Mouse (Mus musculus): ENCODE measurements around the gene Epb41l5.

Epb41l5 gene

DNA sequence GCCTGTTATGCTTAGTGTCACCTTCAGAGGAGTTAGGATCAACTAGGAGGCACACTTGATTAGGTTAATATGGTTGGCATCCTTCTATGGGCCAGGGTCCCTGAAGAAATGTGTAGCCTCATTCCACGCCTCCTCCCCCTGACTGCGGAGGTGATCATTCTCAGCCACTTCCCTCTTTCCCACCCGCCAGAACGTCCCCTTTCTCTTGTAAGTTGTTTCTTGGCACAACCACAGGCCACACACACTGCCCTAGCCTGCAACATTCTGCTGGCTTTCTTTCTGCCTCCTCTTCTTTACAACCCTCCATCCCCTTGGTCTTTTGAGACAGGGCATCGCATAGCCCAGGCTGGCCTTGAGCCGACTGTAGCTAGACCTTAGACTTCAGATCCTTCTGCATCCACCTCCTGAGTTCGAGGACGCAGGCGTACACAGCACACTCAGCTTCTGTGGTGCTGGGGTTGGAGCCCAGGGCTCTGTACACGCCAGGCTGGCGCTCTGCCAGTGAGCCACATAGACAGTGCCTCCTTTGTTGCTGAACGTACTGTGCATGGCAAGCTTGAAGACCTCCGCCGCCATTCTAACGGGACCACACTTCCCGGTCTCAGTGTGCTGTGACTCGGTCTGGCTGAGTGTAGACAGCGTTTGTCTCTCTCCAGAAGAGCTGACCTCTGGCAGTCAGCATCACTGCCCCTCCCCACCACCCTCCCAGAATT lies 115.6 kb downstream of the Epb41l5 start:
- no peak for DNase-seq

DNA sequence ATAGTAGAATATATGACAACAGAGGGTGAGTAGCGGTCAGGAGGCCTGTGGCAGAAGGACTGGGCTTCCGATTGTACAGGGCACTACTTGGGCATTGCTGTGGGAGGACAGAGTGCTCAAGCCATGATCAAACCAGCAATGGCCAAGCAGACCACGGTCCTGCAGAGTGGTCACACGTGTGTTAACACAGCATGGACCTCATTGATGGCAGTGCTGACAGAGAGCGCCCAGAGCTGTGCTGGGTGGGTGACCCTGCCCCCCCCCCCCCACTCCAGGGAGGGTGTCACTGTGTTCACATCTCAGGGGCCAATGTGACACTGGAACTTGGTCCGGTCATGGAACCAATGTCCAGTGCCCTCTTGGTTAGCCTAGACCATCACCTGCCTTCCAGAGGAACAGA lies 116.6 kb downstream of the Epb41l5 start:
- DNase-seq: no peak

DNA sequence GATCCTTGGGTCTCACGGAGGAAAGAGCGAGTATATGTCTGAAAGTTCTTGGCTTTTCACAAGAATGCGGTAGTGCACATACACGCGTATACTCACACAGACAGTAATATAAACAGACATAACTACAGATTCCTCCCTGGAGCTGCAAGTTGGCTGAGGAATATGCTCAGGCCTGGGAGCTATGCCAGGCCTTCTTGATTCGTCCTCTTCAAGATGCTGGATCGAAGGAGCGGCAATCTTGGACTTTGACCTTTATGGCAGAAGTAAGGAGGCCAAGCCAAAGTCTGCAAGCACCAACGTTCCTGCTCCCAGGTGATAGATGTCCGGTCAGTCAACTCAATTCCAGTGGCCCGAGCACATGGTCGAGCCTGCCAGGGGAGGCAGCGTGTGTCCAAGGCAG lies 117.9 kb downstream of the Epb41l5 start:
- DNase-seq: peak; percentile 75

DNA sequence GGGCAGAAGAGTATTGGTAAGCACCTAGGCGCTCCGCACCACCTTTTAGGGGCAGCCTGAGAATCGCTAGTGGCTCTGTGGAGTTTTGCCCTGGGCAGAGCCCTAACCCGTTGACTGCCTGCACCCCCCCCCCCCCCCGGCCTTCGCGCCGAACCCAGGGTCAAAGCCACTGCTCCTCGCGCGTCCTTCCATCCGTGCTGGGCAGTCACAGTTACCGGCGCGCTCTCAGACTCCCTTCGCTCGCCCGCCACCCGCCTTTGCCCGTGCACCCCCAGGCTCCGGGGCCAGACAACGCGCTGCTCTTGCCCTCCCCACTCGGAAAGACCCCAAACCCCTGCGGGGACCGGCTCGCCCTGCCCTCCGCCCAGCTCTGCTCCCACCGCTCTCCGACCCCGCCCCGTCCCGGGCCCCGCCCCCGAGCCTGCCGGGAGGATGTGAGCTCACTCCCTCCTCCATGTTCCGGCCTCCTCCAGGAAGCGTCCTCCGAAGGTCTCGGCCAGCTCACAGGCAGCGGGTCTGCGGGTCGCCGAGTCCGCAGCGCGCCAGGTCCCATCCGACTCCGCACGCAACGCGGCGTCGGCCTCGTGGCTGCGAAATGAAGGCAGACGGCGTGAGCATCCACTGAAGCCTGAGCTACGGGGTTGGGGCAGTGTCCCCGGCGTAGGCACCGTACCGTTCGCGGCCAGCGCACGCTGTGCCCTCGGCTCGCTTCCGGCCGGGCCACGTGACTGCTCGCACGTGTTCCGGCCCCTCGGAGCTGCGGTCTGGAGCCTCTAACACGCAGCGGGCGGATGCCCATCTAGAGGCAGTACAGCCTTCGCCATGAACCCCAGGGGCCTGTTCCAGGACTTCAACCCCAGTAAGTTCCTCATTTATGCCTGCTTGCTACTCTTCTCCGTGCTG lies 122.9 kb downstream of the Epb41l5 start, which contains the start of gene Tmem185b:
Tmem185b (plus strand) TSS at position 472 of the 903 bp plus-strand sequence.
- DNase-seq: peak; percentile 91 to 93

DNA sequence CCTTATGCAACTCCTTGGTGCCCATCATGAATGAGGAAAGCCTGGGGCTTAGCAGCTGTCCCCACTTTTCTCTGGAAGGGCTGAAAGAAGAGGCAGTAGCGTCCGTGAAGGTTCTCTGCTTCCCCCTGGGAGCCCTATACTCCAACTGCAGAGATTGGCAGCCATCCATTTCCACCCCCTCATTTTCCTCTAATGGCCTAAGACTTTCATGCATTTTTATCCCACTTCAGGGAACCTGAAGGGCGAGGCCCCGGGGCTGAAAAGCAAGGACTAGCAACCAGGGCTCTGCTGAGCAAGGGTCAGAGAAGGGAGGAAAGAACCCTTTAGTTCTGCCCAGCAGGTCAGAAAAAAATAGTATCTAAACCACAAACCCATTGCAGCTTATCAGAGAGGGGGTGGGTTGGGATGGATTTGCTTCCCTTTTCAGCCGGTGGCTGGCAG lies 123.8 kb downstream of the Epb41l5 start:
- DNase-seq: peak in 1 of 2 experiments; percentile 37

DNA sequence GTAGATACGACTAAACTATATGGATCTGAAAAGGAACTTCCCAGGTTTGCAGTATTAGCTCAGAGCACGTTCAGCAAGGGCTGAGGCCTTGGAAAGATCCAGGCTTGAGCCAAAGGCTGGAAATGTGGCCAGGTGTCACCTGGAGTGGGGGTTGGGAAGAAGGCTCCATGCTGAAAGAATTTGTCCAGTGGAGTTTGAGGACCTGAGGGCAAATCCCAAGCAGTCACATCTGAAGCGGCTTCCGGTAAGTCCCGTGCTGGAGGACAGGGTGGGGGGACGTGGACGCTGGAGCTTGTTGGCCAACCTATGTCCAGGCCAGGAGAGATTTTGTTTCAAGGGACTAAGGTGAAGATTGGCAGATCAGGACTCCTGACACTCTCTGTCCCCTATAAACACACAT lies 125.0 kb downstream of the Epb41l5 start:
- peak; percentile 31 to 40 for DNase-seq

DNA sequence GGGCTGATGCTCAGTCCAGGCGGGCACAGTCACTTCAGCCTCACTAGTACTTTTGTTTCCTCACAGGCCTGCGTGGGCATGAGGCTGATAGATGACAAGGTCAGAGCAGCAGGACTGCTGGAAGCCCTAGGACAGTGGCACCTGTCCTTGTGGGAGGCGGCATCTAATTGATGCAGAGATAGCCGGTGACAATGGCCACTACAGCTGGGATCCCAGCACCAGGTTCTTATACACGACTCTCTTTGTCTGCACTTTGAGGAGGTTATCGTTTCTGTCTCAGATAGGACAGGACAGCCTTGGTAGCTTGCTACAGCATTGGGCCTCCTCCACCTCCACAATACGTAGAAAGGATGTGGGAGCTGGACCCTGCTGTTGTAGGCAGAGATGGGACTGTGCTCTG lies 125.4 kb downstream of the Epb41l5 start:
- DNase-seq: no peak

DNA sequence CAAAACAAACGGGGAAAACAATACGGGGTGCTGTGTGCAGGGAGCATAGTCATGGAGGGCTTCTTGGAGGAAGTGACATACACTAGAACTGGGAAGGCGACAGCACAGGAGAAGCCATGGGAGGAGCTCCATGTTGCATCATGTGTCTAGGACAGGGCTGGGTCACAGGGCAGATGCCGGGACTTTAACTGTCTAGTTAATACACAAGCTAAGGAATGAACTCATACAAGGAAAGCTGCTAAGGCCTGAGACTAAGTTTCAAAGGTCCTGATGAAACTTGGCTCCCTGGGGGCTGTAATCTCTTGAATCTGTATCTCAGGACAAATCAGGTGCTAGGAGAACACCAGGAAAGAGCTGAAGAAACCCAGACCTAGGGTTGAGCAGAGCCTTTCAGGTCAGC lies 126.1 kb downstream of the Epb41l5 start:
- peak; percentile 79 to 88 for DNase-seq

DNA sequence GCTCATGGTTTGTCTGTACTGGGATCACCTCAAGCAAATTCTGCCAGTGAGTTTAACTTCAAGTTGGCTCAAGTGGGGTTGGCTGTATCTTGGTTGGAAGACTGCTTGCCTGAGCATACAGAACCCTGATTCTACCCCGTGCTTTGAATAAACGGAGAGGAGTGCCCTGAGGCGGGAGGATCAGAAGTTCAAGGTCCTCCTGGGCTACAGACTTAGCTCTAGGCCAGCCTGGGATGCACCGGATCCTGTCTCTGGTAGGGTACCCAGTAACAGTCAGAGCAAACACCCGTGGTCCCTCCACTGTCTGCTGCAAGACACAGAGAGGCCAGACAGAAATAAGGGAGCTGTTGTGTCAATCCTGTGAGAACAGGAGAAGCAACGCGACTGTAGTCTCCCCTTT lies 127.1 kb downstream of the Epb41l5 start:
- DNase-seq: peak in 1 of 2 experiments; percentile 41

DNA sequence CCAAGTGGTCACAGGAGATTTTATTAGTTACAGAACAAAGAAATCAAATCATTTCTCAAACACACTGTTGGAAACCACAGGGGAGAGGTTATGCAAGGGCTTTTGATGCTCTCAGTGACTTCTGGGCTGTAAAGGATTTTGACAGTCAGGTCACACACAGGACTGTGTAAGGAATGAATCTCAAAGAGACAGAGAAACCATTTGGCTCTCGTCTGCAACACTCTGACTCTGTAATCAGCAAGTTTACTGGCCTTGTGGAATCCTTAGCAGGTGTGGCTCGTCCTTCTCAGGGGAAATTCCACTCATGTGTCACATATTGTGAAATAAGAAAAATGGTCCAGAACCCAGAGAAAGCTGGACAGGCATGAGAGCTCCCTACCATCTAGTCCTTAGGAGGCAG lies 127.8 kb downstream of the Epb41l5 start:
- DNase-seq: no peak

DNA sequence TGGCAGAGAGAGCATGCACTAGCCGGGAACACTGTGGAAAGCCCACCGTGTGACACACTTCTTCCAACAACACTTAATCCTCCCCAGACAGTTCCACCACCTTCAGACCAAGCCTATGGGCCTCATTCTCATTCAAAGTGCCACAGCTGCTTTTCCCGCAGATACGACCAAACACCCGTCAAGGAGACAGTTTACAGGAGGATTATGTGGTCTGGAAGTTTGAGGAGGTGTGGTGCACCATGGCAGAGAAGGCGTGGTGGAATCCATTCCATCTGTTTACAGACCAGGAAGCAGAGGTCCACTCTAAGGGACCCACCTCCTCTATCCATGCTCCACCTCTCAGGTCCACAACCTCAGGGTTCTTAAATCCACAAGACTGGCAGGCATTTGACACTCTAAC lies 129.5 kb downstream of the Epb41l5 start:
- DNase-seq: no peak

DNA sequence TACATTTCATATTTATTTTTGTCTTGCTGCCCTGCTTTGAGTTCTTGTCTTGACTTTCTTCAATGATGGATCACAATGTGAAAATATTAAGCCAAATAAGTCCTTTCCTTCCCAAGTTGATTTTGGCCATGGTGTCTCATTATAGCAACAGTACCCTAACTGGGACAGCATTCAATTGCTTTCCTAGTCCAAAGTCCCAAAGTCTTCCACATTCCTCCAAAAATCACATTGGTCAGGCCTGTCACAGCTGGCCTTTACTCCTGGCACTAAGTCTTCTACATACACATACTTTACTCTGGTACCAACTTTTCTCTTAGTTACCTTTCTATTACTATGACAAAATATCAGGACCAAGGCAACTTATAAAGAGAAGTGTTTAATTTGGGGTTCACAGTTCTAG lies 130.0 kb downstream of the Epb41l5 start:
- DNase-seq: no peak

DNA sequence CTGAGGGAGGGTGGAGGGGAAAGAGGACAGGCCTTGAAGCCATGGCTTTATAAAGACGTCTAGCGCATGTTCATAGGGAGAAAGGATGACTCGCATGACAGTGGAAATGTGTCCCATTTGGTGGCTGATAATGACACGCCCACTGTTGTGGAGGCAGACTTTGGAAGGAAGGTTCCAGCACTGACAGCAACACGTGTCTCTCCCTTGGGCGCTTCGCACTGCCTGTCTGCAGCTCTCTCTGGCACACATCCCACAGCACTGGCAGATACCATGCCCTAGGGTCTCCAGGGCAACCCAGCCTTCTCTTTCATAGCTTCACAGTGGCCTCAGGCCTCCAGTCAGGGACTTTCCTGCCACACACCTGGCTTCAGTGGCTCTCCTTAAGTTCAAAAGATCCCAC lies 130.7 kb downstream of the Epb41l5 start:
- no peak for DNase-seq

DNA sequence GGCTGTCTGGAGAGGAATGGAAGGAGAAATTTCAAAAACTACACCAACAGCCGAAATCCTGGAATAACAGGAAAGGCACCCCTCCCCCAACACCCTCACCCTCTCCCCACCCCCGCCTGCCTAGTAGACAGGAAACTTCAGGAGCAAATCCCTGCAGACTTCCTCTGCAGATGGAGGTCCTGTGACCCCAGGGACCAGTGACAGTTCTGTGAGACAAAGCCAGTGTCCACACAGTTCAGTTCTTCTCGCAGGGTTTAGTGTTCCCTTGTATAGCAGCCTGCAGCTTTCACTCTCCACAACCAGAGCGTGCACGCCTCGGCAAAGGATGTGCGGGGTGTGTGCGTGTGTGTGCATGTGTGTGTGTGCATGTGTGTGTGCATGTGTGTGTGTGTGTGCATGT lies 137.9 kb downstream of the Epb41l5 start:
- no peak for DNase-seq

DNA sequence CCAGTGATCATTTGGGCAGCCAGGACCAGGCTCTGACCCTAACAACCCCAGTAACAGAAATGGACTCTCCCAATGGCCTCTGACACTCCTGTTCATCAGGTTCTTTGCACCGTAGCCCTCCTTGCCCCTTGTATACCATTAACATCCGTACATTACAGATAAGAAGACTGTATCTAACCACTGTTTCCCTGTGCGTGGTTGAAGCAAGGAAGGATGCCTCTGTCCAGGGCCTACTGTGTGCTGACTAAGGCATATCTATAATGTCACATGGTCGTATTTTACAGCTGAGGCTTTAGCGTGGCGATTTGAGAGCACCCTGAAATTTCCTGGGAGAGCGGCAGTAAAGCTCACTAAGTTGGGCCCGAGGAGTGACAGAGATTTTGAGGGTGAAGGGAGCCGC lies 138.4 kb downstream of the Epb41l5 start:
- no peak for DNase-seq

DNA sequence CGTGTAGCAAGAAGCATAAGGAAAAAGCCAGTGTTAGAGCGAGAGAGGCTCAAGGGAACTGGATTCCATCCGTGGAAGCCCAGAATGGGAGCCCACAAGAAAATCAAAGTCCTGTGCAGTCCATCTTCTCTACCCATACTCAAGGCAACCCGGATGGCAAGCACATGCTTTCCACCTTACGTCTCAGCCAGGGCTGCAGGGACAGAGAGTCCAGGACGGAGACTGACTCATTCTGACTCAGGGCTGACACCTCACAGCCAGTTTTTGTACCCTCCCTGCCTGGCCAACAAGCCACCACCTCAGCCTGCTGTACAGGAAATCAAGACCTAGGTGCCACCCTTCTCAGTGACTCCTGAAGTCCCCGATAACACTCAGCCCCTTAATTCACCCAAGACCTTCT lies 139.3 kb downstream of the Epb41l5 start:
- no peak for DNase-seq

DNA sequence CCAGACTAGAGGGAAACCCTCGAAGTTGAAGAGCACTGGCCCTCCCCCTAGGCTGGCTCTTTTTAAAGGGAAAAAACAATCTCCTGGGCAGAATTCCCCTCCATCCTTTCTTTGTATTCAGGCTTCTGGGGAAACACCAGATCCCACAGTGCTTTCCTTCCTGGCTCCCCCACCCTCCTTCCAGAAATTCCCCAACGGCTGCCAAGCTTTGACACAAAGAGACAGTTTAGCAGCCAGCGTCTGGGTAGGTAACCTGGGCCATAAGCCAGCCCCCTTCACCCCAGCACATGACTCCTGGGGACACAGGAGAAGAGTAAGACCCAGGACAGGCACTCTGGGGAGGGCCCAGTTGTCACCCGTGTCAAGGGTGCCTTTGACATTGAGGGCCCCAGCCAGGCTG lies 140.3 kb downstream of the Epb41l5 start:
- DNase-seq: peak; percentile 57 to 67

DNA sequence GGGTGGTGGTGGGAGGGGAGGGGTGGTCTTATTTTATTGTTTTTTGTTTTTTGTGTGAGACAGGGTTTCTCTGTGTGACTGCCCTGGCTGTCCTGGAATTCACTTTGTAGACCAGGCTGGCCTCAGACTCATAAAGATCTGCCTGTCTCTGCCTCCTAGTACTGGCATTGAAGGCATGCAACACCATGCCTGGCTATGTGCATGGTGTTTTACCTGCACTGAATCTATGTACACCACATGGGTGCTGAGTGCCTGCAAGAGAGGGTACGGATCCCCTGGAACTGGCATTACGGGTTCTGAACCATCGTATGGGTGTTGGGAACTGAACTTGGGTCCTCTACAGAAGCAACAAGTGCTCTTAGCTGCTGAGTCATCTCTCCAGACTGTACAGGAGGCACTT lies 142.8 kb downstream of the Epb41l5 start:
- no peak for DNase-seq

DNA sequence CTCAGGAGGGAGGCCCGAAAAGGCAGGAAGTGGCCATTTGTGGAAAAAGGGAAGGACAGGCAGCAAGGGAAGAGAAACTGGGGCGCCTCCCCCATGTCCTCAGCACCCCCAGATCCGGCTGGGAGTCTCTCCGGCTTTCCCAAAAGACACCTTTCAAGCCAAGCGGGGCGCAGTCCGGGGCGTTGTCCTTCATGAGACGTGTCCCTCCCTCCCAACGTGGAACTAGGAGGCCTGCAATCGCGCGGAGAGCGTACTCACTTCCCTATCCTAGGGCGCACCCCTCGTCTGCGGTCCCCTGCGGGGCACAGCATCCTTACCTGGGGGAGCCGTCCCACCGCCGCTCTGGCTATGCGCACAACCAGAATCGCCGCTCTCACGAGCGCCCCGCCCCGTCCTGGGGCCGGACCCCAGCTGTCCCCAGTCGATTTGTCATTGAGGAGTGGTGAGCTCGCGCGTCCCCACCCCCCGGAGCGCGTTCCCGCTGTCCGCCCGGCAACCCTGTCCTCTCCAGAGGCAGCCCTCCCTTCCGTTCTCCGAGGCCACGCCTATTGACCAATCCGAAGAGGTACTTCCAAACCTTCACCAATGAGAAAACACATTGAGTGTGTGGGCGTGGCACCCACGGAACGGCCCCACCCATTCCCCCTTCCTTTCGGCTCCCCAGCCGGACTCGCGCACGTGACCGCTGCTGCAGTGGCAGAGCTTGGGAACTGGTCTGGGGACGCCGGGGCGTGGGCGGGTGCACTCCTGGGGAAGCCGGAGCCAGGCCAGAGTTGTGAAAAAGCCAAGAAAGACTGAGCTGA lies 144.3 kb downstream of the Epb41l5 start, which contains the start of gene Ralb:
Ralb (minus strand) TSS at position 535 of the 803 bp plus-strand sequence.
- DNase-seq: peak; percentile 99

DNA sequence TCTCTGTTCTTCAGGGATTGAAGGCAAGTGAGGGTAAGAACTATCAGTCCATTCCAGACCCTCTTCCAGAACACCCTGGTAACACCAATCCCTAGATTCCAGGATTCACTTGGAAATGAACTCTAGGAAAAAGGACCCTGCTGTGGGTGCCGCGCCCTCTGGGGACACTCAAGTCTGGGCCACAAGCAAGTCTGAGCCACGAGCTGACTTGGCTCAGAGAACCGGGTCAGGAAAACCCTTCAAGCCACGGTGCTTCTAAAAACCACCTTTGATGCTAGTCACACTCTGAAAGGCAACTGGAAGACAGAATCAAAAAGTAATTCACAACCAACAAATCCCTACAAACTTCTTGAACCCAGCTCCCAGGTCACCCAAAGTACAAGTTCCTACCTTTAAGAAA lies 145.0 kb downstream of the Epb41l5 start:
- DNase-seq: no peak

DNA sequence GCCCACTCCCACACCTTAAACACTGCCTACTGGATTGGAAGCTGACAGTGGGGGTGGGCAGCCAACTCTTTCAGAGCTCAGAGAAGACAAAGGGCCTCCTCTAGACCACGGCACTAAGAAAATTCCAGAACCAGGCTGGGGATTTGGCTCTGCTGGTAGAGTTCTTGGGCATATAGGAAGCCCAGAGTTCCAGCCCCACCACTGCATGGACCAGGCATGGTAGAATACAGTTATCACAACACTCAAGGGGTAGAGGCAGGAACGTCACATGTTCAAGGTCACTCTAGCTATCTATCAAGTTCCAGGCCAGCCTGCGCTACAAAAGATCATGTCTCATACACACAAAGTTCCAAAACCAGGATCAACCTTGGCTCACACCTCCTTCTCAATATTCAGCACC lies 145.6 kb downstream of the Epb41l5 start:
- DNase-seq: no peak

DNA sequence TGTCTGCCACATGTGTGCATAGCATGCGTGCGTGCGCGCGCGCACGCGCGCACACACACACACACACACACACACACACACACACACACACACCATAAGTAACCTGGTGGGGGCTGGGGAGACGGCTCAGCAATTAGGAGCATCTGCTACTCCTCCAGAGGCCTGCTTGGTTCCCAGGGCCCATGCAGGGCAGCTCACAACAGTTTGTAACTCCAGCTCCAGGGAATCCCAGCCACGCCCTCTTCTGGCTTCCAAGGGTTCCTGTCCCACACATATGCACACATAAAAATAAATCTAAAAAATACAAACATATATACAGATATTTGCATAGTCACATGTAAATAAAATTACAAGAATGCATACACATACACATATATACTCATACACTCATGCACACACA lies 146.1 kb downstream of the Epb41l5 start:
- DNase-seq: no peak

DNA sequence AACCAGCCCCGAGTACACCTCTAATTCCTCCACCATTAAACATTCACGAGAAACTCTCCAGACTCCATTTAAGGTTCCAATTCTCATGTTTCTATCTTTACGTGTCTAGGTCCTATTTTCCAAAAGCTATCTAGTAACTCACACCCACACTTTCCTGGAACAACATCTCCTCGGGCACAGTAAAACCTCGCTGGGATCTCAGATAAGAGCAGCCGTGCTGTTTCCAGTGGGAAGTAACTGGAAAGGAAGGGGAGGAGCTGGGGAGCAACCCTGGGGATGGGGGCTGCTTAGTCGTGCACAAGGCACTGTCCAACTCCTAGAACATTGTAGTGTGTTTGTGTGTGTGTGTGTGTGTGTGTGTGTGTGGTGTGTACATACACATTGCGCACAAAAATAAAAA lies 146.9 kb downstream of the Epb41l5 start:
- no peak for DNase-seq
